Mouse (Mus musculus) ES-E14 (cell line): Measurements from ENCODE around the gene Rps6kc1.

Source experiments
- MAFK ChIP-seq: IDR thresholded peaks from 2 replicates; pipeline ENCODE4 v1.6.1; 2014; ENCODE audit warnings: mild to moderate bottlenecking, low read depth, low read length, inconsistent platforms; ENCODE audit not compliant: insufficient read depth
- ZC3H11A ChIP-seq: IDR thresholded peaks from 2 replicates; pipeline ENCODE4 v1.6.1; 2012; ENCODE audit warnings: low read depth, mild to moderate bottlenecking, inconsistent platforms, low read length, borderline replicate concordance

DNA sequence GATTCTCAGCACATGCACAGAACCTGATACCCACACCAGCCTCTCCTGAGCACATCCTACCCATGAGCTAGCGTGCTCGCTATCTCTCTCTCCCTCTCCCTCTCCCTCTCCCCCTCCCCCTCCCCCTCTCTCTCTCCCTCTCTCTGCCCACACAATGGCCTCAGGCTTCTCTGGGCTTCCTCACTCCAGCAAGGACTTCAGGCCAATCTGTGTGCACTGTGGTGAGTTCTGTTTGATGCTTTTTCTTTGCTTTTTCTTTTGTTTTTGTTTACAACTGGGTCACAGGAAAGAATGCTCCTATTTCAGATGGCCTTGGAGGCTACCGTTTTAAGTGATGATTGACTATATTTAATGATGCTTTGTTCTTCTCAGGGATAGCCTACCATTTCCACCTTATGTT lies 62.9 kb downstream of the Rps6kc1 start:
- TF ChIP-seq MAFK (no peak), ZC3H11A (no peak)
